Comparison of ENCODE assay signal across 8 mouse cellular contexts in genomic region chr2:32436686-32437372, GRCm38 (mm10). TPM values are rescaled to one million over a fixed set of nuclear protein-coding genes. Genes with fewer than 3 reads are reported as not detected.
DNase-seq lines count a peak whose midpoint lies in the region; ATAC-seq lines count a peak whose summit lies in the region.

No protein-coding gene starts in this region.

- H3K9ac ChIP-seq in embryonic facial prominence, embryonic 13.5 days = 0 out of 2 replicates have a peak overlapping the region, but pooled peaks have one; percentile 0
- H3K9ac ChIP-seq in hindbrain, embryonic 15.5 days = no peak overlapping the region

- H3K4me1 ChIP-seq in embryonic facial prominence, embryonic 13.5 days = peaks cover 38% of the 10 kb centered on the region
- peaks cover 12% of the 10 kb centered on the region for H3K4me1 ChIP-seq in hindbrain, embryonic 15.5 days (replicated peaks)

- ATAC-seq in embryonic facial prominence, embryonic 13.5 days (ENCODE audit: insufficient number of reproducible peaks, insufficient read depth, low FRiP score, low TSS enrichment, low read depth) = no peak
- ATAC-seq in hindbrain, embryonic 15.5 days (ENCODE audit: low FRiP score, low read depth) = peak; percentile 81
- no peak for ATAC-seq in frontal cortex, adult (ENCODE audit: low TSS enrichment)

- H3K27me3 ChIP-seq in embryonic facial prominence, embryonic 13.5 days = no peaks in the 10 kb centered on the region
- no peaks in the 10 kb centered on the region for H3K27me3 ChIP-seq in hindbrain, embryonic 15.5 days

- H3K36me3 ChIP-seq in embryonic facial prominence, embryonic 13.5 days = no peaks in the 10 kb centered on the region
- no peaks in the 10 kb centered on the region for H3K36me3 ChIP-seq in hindbrain, embryonic 15.5 days

- 70% methylated on average over 3 of the region's 3 CpGs for WGBS in embryonic facial prominence, embryonic 13.5 days
- 60% methylated on average over 3 of the region's 3 CpGs for WGBS in hindbrain, embryonic 15.5 days

- H3K27ac ChIP-seq in embryonic facial prominence, embryonic 13.5 days = peak overlapping the region; percentile 35
- H3K27ac ChIP-seq in hindbrain, embryonic 15.5 days (replicated peaks) = peak overlapping the region; percentile 68

- H3K4me2 ChIP-seq in embryonic facial prominence, embryonic 13.5 days = no peak overlapping the region
- no peak overlapping the region for H3K4me2 ChIP-seq in hindbrain, embryonic 15.5 days

- no peak overlapping the region for H3K4me3 ChIP-seq in embryonic facial prominence, embryonic 13.5 days
- no peak overlapping the region for H3K4me3 ChIP-seq in hindbrain, embryonic 15.5 days

- no peaks in the 10 kb centered on the region for H3K9me3 ChIP-seq in embryonic facial prominence, embryonic 13.5 days
- H3K9me3 ChIP-seq in hindbrain, embryonic 15.5 days = no peaks in the 10 kb centered on the region

- DNase-seq in 416B (ENCODE audit: low read depth) = peak; percentile 65
- peak; percentile 72 for DNase-seq in lung, postnatal 10 days
- DNase-seq in thymus, postnatal 4 days = no peak
- no peak for DNase-seq in urinary bladder, adult 2 months (ENCODE audit: low spot score)
- no peak for DNase-seq in cerebellum, adult 9-10 months

RNA-seq across cellular contexts. Expression of gene Naif1, which starts 13.4 kb away (rescaled TPM):
- 6.3 and 6.5 TPM in 2 replicates for polyA plus RNA-seq in embryonic facial prominence, embryonic 13.5 days (2015; fragmentation: Nextera tagmentation; extraction: Ambion mirVana)
- polyA plus RNA-seq in hindbrain, embryonic 15.5 days (2015; fragmentation: Nextera tagmentation; extraction: Ambion mirVana) = 4.8 and 5.8 TPM in 2 replicates
- polyA plus RNA-seq in urinary bladder, adult 2 months (2012; rRNA removed) = 4.5 and 4.7 TPM in 2 replicates

RNA-seq across cellular contexts. Expression of gene Slc25a25, which starts 14.4 kb away (rescaled TPM):
- polyA plus RNA-seq in embryonic facial prominence, embryonic 13.5 days (2015; fragmentation: Nextera tagmentation; extraction: Ambion mirVana) = 23.5 and 24.6 TPM in 2 replicates
- 51.4 and 54.4 TPM in 2 replicates for polyA plus RNA-seq in hindbrain, embryonic 15.5 days (2015; fragmentation: Nextera tagmentation; extraction: Ambion mirVana)
- polyA plus RNA-seq in urinary bladder, adult 2 months (2012; rRNA removed) = 14.7 and 18.8 TPM in 2 replicates

RNA-seq across cellular contexts. Expression of gene Ptges2, which starts 41.1 kb away (rescaled TPM):
- polyA plus RNA-seq in embryonic facial prominence, embryonic 13.5 days (2015; fragmentation: Nextera tagmentation; extraction: Ambion mirVana) = 30.0 and 30.4 TPM in 2 replicates
- 51.0 and 57.4 TPM in 2 replicates for polyA plus RNA-seq in hindbrain, embryonic 15.5 days (2015; fragmentation: Nextera tagmentation; extraction: Ambion mirVana)
- 26.0 and 32.5 TPM in 2 replicates for polyA plus RNA-seq in urinary bladder, adult 2 months (2012; rRNA removed)

RNA-seq across cellular contexts. Expression of gene Lcn2, which starts 48.8 kb away (rescaled TPM):
- 0.22 and 1.5 TPM in 2 replicates for polyA plus RNA-seq in embryonic facial prominence, embryonic 13.5 days (2015; fragmentation: Nextera tagmentation; extraction: Ambion mirVana)
- polyA plus RNA-seq in hindbrain, embryonic 15.5 days (2015; fragmentation: Nextera tagmentation; extraction: Ambion mirVana) = 0.73 and 1.2 TPM in 2 replicates
- 3.0 and 3.2 TPM in 2 replicates for polyA plus RNA-seq in urinary bladder, adult 2 months (2012; rRNA removed)

RNA-seq across cellular contexts. Expression of gene 1110008P14Rik, which starts 55.1 kb away (rescaled TPM):
- polyA plus RNA-seq in embryonic facial prominence, embryonic 13.5 days (2015; fragmentation: Nextera tagmentation; extraction: Ambion mirVana) = 44.1 and 47.8 TPM in 2 replicates
- polyA plus RNA-seq in hindbrain, embryonic 15.5 days (2015; fragmentation: Nextera tagmentation; extraction: Ambion mirVana) = 156 and 160 TPM in 2 replicates
- 101 and 129 TPM in 2 replicates for polyA plus RNA-seq in urinary bladder, adult 2 months (2012; rRNA removed)

Comparison
In these comparisons a context has a peak if more than half of its experiments do, and no peak if none do; other contexts are left out.
1. DNase-seq: peak in 416B (single experiment) and lung, postnatal 10 days (single experiment); none in thymus, postnatal 4 days (single experiment), urinary bladder, adult 2 months (single experiment) and cerebellum, adult 9-10 months (single experiment).